Mouse (Mus musculus): ENCODE results near the gene Acsf3. TPM values are rescaled to one million over a fixed set of nuclear protein-coding genes. Genes with fewer than 3 reads are reported as not detected.

The Acsf3 gene
- polyA plus RNA-seq, 1 experiment from 2014 or later = 31.4 TPM

DNA sequence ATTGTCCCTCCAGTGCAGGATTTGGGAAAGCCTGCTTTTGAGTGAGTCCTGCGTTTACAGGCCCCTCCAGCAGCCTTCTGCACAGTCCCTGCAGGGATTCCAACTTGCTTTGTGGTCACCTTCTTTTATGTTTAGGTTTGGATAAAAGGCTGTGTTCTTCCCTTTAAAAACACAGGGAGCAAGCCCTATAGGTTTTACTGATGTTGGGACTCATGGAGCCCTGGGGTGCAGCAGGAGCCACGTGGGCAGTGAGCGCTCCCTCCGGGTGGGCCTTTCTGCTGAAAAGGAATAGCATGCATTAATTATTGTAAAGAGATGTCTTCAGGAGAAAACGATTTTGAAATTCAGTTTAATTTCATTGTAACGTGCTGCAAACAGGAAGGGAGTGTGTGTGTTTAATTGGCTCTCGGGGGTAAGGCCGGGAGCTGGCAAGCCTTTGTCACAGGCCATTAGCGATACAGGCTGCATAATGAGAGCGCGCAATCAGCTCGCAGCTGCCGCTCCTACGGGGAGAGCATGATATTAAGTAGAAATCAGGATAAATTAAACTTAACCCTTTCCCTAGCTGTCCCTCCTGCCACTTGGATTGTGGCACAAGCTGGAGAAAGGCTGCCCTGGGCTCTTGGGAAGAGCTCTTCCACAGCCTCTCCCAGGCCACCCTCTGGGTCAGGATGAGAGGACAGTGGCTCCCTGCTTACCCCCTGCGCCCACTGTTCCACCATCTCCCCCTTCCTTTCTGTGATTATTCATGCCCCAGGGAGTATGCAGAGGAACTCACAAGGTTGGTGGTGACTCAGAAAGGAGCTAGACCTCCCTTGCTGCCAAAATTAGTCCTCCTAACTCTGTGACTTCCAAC is 28.8 kb downstream of the Acsf3 start:
- 50% methylated on average over 15 of the region's 15 CpGs for WGBS
- Histone ChIP-seq H3K4me1 (ENCODE audit: control insufficient read depth, insufficient read depth, low read length) (no peaks in the 10 kb centered on the region), H3K4me2 (ENCODE audit: low read depth, low read length) (no peak overlapping the region), H3K9me3 (ENCODE audit: control insufficient read depth, low read length) (no peaks in the 10 kb centered on the region), H3K36me3 (ENCODE audit: control insufficient read depth, insufficient read depth, low read length) (no peaks in the 10 kb centered on the region), H3K4me3 (ENCODE audit: low read length) (no peak overlapping the region), H3K27me3 (replicated peaks; ENCODE audit: control insufficient read depth, insufficient read depth, low read length) (no peaks in the 10 kb centered on the region), H3K27ac (ENCODE audit: low read length) (no peak overlapping the region), H3K9ac (ENCODE audit: low read depth, low read length) (no peak overlapping the region)
- ATAC-seq = no peak

DNA sequence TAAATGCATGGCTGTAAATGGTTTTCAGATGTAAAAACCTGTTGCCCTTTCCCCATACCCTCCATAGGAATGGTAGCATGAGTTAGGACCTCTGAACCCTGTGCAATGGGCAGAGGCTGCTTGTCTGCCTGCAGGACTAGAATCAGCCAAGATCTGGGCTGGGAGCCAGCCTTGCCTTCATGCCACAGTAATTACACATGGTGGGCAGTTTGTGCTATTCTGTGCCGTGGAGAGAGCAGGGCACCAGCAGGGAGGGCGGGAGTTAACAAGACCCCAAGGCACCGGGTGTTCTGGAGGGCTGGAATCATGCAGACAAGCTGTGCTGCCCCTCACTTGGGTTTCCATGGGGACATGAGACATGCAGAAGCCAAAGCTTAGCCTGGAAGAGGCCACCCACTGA is 30.1 kb downstream of the Acsf3 start:
- Histone ChIP-seq H3K27ac (ENCODE audit: low read length) (no peak overlapping the region), H3K27me3 (replicated peaks; ENCODE audit: control insufficient read depth, insufficient read depth, low read length) (no peaks in the 10 kb centered on the region), H3K4me3 (ENCODE audit: low read length) (no peak overlapping the region), H3K4me1 (ENCODE audit: control insufficient read depth, insufficient read depth, low read length) (no peaks in the 10 kb centered on the region), H3K36me3 (ENCODE audit: control insufficient read depth, insufficient read depth, low read length) (no peaks in the 10 kb centered on the region), H3K4me2 (ENCODE audit: low read depth, low read length) (no peak overlapping the region), H3K9me3 (ENCODE audit: control insufficient read depth, low read length) (no peaks in the 10 kb centered on the region), H3K9ac (ENCODE audit: low read depth, low read length) (no peak overlapping the region)
- WGBS = 66% methylated on average over 3 of the region's 3 CpGs
- no peak for ATAC-seq

DNA sequence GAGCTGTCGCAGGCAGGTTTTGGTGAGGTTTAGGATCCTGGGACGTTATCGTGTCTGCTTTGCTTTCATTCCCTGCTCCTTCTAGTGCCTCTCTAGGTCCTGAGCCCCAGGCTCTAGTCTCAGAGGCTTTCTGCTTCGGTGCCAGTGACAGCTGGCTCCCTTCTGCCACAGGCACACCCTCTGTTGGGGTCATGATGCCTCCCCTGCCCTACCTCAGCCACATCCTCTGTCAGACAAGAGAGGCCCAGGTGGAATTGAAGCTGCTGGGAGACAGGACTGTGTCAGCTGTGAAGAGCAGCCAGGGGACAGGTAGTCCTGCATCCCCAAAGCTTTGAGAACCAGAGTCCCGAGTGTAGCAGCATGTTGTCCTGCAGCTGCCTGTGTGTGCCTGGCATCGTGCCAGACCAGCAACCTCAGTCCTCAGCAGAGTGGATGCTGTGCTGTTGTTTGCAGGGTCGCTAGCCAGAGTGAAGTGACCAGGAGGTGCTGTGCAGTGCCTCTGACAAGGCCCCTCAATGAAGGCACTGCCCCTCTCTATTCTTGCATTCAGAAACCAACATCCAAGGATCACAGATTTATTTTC is 31.8 kb downstream of the Acsf3 start:
- H3K4me2 ChIP-seq (ENCODE audit: low read depth, low read length) = no peak overlapping the region
- no peak overlapping the region for H3K27ac ChIP-seq (ENCODE audit: low read length)
- H3K36me3 ChIP-seq (ENCODE audit: control insufficient read depth, insufficient read depth, low read length) = no peaks in the 10 kb centered on the region
- no peaks in the 10 kb centered on the region for H3K9me3 ChIP-seq (ENCODE audit: control insufficient read depth, low read length)
- no peak overlapping the region for H3K4me3 ChIP-seq (ENCODE audit: low read length)
- H3K9ac ChIP-seq (ENCODE audit: low read depth, low read length) = no peak overlapping the region
- WGBS = 69% methylated on average over 7 of the region's 7 CpGs
- H3K27me3 ChIP-seq (replicated peaks; ENCODE audit: control insufficient read depth, insufficient read depth, low read length) = no peaks in the 10 kb centered on the region
- ATAC-seq = no peak
- no peaks in the 10 kb centered on the region for H3K4me1 ChIP-seq (ENCODE audit: control insufficient read depth, insufficient read depth, low read length)

DNA sequence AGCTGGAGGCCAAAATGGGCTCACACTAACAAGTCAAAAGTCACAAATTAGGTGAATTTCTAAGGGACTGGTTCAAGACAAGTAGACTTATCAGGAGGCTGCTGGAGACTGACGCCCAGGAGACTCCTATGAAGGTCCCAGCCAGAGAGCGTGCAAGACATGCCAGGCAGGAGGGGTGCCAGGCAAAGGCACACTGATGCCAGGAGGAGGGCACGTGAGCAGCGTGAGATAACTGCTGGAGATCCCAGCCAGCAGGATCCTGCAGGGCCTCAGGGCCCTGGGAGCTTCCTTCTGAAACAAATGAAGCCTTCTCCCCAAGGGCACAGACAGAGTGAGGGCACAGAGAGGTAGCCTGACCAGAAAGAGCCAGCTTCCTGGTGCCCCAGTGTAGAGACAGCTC is 32.6 kb downstream of the Acsf3 start:
- Histone ChIP-seq H3K4me1 (ENCODE audit: control insufficient read depth, insufficient read depth, low read length) (no peaks in the 10 kb centered on the region), H3K27me3 (replicated peaks; ENCODE audit: control insufficient read depth, insufficient read depth, low read length) (no peaks in the 10 kb centered on the region), H3K9me3 (ENCODE audit: control insufficient read depth, low read length) (no peaks in the 10 kb centered on the region), H3K9ac (ENCODE audit: low read depth, low read length) (no peak overlapping the region), H3K27ac (ENCODE audit: low read length) (no peak overlapping the region), H3K4me3 (ENCODE audit: low read length) (no peak overlapping the region), H3K4me2 (ENCODE audit: low read depth, low read length) (no peak overlapping the region), H3K36me3 (ENCODE audit: control insufficient read depth, insufficient read depth, low read length) (peaks cover 3% of the 10 kb centered on the region; the same call in 1 of the 2 replicates)
- ATAC-seq = no peak
- WGBS = 85% methylated on average over 4 of the region's 4 CpGs

DNA sequence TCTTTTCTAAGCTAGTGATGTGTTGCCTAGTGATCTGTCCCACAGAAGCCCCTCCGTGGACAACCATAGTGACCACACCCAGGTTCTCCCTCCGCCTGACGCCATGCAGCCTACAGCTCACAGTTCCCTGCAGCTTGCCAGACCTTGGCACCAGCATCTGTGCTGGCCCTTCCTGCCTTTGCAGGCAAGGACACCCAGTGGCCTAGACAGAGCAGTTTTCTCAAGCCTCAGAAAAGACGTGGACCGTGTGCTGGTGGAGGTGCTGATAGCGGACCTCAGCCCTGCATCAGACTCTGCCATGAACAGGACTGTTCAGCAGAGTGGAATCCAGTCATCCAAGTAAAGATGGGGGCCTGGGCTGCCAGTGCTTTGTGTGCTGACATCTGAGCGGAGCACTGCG is 35.1 kb downstream of the Acsf3 start:
- H3K4me3 ChIP-seq (ENCODE audit: low read length) = no peak overlapping the region
- no peaks in the 10 kb centered on the region for H3K27me3 ChIP-seq (replicated peaks; ENCODE audit: control insufficient read depth, insufficient read depth, low read length)
- no peaks in the 10 kb centered on the region for H3K4me1 ChIP-seq (ENCODE audit: control insufficient read depth, insufficient read depth, low read length)
- no peaks in the 10 kb centered on the region for H3K9me3 ChIP-seq (ENCODE audit: control insufficient read depth, low read length)
- H3K9ac ChIP-seq (ENCODE audit: low read depth, low read length) = no peak overlapping the region
- no peak overlapping the region for H3K27ac ChIP-seq (ENCODE audit: low read length)
- peaks cover 8% of the 10 kb centered on the region; the same call in 1 of the 2 replicates for H3K36me3 ChIP-seq (ENCODE audit: control insufficient read depth, insufficient read depth, low read length)
- 72% methylated on average over 8 of the region's 8 CpGs for WGBS
- ATAC-seq = no peak
- H3K4me2 ChIP-seq (ENCODE audit: low read depth, low read length) = no peak overlapping the region

DNA sequence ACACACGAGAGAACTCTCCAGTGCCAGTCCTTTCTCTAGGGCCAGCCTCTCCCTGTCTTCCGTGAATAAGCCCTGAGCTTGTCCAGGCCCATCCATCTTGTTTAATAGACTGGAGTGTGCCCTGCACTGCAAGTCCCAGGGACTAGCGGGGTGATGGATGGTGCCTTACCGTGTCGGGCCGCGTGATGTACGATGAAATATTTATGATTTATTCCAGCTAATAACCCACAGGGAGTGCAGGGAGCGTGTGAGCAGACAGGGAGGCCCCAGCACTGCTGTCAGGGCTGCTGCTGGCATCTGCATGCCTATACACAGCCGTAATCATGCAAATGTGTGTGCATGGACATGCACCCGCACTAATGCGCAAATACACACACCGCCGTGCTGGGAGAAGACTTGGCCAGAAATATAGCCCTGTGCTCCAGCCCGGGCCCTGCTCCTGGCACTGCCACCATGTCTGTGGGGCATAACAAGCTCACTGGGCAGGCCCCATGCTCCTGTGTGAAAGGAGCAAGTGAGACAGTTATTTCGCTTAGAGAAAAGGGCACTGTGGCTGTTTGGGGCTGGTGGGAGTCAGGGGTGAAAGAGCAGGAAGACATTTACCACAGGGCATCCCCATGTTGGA is 36.7 kb downstream of the Acsf3 start:
- Histone ChIP-seq H3K27ac (ENCODE audit: low read length) (no peak overlapping the region), H3K27me3 (replicated peaks; ENCODE audit: control insufficient read depth, insufficient read depth, low read length) (no peaks in the 10 kb centered on the region), H3K36me3 (ENCODE audit: control insufficient read depth, insufficient read depth, low read length) (peaks cover 8% of the 10 kb centered on the region; the same call in 1 of the 2 replicates), H3K9me3 (ENCODE audit: control insufficient read depth, low read length) (no peaks in the 10 kb centered on the region), H3K4me1 (ENCODE audit: control insufficient read depth, insufficient read depth, low read length) (no peaks in the 10 kb centered on the region), H3K9ac (ENCODE audit: low read depth, low read length) (no peak overlapping the region), H3K4me3 (ENCODE audit: low read length) (no peak overlapping the region), H3K4me2 (ENCODE audit: low read depth, low read length) (no peak overlapping the region)
- ATAC-seq = no peak
- WGBS = 83% methylated on average over 16 of the region's 16 CpGs

DNA sequence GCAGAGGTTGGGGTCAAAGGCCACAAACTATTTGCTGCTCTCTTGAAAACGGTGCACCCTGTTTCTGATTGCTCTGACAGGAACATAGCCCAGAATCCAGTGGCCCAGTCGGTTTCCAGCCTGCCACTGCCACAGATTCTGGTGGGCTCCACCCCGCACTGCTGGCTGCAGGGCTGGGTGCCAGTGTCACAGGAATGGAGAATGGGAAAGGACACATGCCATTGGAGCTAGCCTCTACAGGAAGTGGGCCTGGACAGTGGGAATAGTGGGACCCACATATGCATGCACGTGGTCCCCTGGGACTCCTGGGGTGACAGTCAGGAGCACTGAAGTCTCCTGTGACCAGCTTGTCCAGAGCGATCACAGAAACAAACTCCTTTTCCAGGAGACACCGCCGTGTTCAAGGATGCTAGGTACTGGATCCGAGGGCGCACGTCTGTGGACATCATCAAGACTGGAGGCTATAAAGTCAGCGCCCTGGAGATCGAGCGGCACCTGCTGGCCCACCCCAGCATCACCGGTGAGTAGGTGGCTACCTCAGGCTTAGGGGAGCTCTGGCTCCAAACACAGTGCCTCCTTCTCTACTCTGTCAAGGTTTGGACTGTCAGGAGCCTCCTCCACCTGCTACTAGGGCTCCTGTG is 37.4 kb downstream of the Acsf3 start:
- ATAC-seq = no peak
- no peak overlapping the region for H3K4me3 ChIP-seq (ENCODE audit: low read length)
- WGBS = 72% methylated on average over 14 of the region's 14 CpGs
- H3K27ac ChIP-seq (ENCODE audit: low read length) = no peak overlapping the region
- peaks cover 8% of the 10 kb centered on the region; the same call in 1 of the 2 replicates for H3K36me3 ChIP-seq (ENCODE audit: control insufficient read depth, insufficient read depth, low read length)
- no peaks in the 10 kb centered on the region for H3K9me3 ChIP-seq (ENCODE audit: control insufficient read depth, low read length)
- no peaks in the 10 kb centered on the region for H3K4me1 ChIP-seq (ENCODE audit: control insufficient read depth, insufficient read depth, low read length)
- no peaks in the 10 kb centered on the region for H3K27me3 ChIP-seq (replicated peaks; ENCODE audit: control insufficient read depth, insufficient read depth, low read length)
- H3K4me2 ChIP-seq (ENCODE audit: low read depth, low read length) = no peak overlapping the region
- H3K9ac ChIP-seq (ENCODE audit: low read depth, low read length) = no peak overlapping the region

DNA sequence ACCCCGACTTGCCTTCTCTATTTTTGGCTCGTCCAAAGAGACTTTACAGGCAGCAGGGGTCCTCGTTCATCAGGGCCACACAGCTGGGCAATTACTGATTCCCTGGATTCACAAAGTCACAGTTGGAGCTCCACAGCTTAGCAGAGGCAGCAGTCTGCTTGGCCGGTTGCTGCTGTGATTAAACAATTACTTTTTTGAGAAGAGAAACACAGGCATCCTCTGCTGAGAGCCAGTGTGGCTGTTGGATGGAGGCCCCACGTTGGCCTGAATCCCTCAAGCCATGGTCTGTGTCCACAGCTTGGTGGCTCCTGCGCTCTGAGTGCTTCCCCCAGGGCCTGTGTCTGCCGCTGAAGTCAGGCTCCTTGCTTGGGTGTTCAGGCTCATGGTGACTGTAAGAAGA is 39.3 kb downstream of the Acsf3 start:
- WGBS = 46% methylated on average over 7 of the region's 7 CpGs
- Histone ChIP-seq H3K9ac (ENCODE audit: low read depth, low read length) (no peak overlapping the region), H3K9me3 (ENCODE audit: control insufficient read depth, low read length) (no peaks in the 10 kb centered on the region), H3K27me3 (replicated peaks; ENCODE audit: control insufficient read depth, insufficient read depth, low read length) (no peaks in the 10 kb centered on the region), H3K36me3 (ENCODE audit: control insufficient read depth, insufficient read depth, low read length) (peaks cover 8% of the 10 kb centered on the region; the same call in 1 of the 2 replicates), H3K4me1 (ENCODE audit: control insufficient read depth, insufficient read depth, low read length) (no peaks in the 10 kb centered on the region), H3K4me2 (ENCODE audit: low read depth, low read length) (no peak overlapping the region), H3K27ac (ENCODE audit: low read length) (no peak overlapping the region), H3K4me3 (ENCODE audit: low read length) (no peak overlapping the region)
- no peak for ATAC-seq

DNA sequence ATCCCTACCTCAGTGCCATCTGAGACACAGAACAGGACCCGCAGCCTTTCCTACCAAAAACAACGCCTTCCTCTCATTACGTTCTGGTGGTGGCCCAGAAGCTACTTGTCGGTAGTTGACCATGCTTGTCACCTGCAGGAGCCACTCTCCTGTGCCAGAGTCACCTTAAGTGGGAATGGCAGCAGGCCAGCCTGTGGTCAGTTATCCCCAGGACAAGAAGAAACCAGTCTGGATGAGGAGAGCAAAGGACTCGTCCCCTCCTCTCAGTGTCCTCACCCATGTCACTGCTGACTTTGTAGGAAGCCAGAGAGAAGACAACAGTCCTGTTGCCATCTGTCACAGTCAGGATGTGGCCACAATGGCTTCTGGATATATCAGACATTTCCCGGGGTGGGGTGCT is 41.7 kb downstream of the Acsf3 start:
- Histone ChIP-seq H3K9me3 (ENCODE audit: control insufficient read depth, low read length) (no peaks in the 10 kb centered on the region), H3K27ac (ENCODE audit: low read length) (no peak overlapping the region), H3K4me1 (ENCODE audit: control insufficient read depth, insufficient read depth, low read length) (no peaks in the 10 kb centered on the region), H3K36me3 (ENCODE audit: control insufficient read depth, insufficient read depth, low read length) (peaks cover 8% of the 10 kb centered on the region; the same call in 1 of the 2 replicates), H3K4me3 (ENCODE audit: low read length) (no peak overlapping the region), H3K27me3 (replicated peaks; ENCODE audit: control insufficient read depth, insufficient read depth, low read length) (no peaks in the 10 kb centered on the region), H3K4me2 (ENCODE audit: low read depth, low read length) (no peak overlapping the region), H3K9ac (ENCODE audit: low read depth, low read length) (no peak overlapping the region)
- 89% methylated on average over 6 of the region's 6 CpGs for WGBS
- no peak for ATAC-seq
